Mouse (Mus musculus) thymus, adult 18-20 months (tissue): ENCODE measurements around the gene BC080695.
"Not testable (repeated sequence)": the region's sequence is repeated elsewhere in the genome, so short reads cannot be mapped to it uniquely, and the experiment has no call there.

Experiments used
- DNase-seq, 2 experiments: peaks; one replicate each; pipeline ENCODE4 v3.0.0; 2022; ENCODE audit warnings: mixed read lengths in 2 of 2

BC080695 gene

DNA sequence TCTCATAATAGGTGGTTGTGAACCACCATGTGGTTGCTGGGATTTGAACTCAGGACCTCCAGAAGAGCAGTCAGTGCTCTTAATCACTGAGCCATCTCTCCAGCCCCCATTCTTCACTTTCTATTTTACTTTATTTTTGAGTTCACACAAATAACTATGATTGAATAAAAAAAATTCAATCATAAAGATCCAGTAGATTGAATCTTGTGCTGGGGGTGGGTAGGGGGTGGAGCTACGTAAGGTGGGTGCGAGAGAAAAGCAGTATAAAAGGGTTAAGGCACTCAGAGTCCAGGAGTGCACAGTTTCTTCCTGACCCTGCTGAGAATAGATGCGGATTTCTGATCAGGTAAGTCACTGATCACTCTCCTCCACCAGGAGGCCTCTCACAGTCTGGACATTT, at the start of gene BC080695, which contains the start of gene Gm13057:
Gene BC080695, plus strand, starts transcription at position 301 of the 400 bp plus-strand sequence.
Gene Gm13057, plus strand, starts transcription at position 310 of the 400 bp plus-strand sequence.
- DNase-seq, result not testable (repeated sequence)

DNA sequence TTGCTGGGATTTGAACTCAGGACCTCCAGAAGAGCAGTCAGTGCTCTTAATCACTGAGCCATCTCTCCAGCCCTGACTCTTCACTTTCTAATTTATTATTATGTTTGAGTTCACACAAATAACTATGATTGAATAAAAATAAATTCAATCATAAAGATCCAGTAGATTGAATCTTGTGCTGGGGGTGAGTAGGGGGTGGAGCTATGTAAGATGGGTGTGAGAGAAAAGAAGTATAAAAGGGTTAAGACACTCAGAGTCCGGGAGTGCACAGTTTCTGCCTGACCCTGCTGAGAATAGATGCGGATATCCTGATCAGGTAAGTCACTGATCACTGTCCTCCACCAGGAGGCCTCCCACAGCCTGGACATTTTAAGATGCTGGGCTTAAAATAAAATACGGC, 40.5 kb upstream of the BC080695 start, which contains the start of gene Gm13043:
Gene Gm13043, plus strand, starts transcription at position 301 of the 400 bp plus-strand sequence.
- no peak for DNase-seq

DNA sequence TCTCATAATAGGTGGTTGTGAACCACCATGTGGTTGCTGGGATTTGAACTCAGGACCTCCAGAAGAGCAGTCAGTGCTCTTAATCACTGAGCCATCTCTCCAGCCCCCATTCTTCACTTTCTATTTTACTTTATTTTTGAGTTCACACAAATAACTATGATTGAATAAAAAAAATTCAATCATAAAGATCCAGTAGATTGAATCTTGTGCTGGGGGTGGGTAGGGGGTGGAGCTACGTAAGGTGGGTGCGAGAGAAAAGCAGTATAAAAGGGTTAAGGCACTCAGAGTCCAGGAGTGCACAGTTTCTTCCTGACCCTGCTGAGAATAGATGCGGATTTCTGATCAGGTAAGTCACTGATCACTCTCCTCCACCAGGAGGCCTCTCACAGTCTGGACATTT, 15.8 kb upstream of the BC080695 start, which contains the start of gene Gm13040:
Gene Gm13040, plus strand, starts transcription at position 301 of the 400 bp plus-strand sequence.
- DNase-seq, result not testable (repeated sequence)

DNA sequence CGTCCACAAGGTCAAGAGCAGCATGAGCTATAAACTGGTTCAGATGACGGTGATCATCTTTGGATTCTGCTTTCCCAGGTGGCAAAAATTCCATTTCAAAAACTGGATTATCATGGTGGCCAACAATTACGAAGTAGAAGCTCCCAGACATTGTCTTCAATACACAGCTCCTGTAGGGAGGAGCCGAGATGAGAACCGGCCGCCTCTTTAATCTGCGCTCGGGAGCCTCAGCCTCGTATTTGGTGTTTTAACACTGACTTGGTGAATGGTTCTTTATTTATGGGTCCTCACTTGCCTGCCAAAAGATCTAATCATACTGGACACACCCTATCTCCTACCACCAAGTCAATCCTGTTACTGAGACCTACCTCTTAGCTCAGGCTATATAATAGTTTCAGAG, 60.4 kb downstream of the BC080695 start:
- DNase-seq, result not testable (repeated sequence)

DNA sequence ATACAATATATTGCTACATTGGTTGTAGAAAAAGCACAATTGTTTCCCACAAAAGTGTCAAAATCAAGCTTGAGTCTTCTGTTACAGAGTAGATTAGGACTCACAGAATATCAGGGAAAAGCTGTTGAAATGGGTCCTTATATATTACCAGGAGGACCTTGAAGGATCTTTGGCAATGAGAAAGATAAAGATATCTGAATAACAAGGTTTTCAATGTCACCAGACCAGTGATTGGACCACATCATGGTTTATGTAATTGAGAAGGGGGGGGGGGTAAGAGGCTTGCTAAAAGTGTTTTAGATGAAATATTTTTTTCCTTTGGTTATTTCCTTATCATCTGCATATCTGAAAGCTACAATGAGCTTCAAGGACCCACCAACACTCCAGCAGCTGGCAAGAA, 63.2 kb downstream of the BC080695 start, which contains the start of gene Gm13083:
Gene Gm13083, plus strand, starts transcription at position 301 of the 400 bp plus-strand sequence.
- not testable (repeated sequence) for DNase-seq

DNA sequence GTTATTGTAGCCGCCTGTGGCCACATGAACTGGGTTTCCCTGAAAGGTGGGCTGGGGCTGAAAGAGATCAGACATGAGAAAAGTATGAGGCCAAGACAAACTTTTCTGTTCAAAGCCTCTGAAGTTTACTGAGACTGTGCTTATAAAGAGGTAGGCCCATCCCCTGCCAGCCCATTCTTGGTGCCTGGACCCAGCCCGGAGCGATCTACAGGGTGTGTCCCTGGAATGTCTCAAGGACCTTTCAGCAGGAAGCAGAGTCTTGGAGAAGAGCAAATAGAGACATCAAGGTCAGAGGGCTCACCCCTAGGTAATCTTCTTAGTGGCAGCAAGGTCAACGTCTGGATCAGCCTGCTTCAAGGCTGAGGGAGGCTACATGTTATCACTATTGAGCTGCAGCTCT, 66.6 kb downstream of the BC080695 start:
- not testable (repeated sequence) for DNase-seq
